Mouse (Mus musculus) MEL (cell line): Measurements from ENCODE around the gene Klrb1f. TPM values are rescaled to one million over a fixed set of nuclear protein-coding genes. Genes with fewer than 3 reads are reported as not detected.
"Not testable (repeated sequence)": the region's sequence is repeated elsewhere in the genome, so short reads cannot be mapped to it uniquely, and the experiment has no call there.

Source experiments
- DNase-seq: peaks from one replicate; pipeline ENCODE4 v3.0.0; 2011; ENCODE audit warnings: low read depth, low spot score
- H3K27ac ChIP-seq: 2 replicates; pipeline ENCODE4 v1.5.1; 2012; ENCODE audit warnings: low read depth, mild to moderate bottlenecking, control low read depth, low read length, moderate library complexity; ENCODE audit not compliant: control insufficient read depth
- H3K27me3 ChIP-seq, 2 experiments: fragments of 150-350 bp in 1 of 2; sonication (generic) in 1 of 2; 2 replicates each; pipeline ENCODE4 v1.6.1; 2012; ENCODE audit warnings: low read length in 2 of 2, mild to moderate bottlenecking in 2 of 2, improper control_type of control experiment in 1 of 2, moderate library complexity in 1 of 2; ENCODE audit not compliant: insufficient read depth in 2 of 2, control insufficient read depth in 1 of 2
- H3K36me3 ChIP-seq, 2 experiments: 2 replicates each; pipeline ENCODE4 v1.6.1; 2012 to 2014; ENCODE audit warnings: low read length in 2 of 2, improper control_type of control experiment in 1 of 2, inconsistent platforms in 1 of 2, mild to moderate bottlenecking in 1 of 2; ENCODE audit not compliant: insufficient read depth in 2 of 2, control insufficient read depth in 1 of 2
- H3K4me1 ChIP-seq, 2 experiments: fragments of 150-350 bp in 1 of 2; sonication (generic) in 1 of 2; 2 replicates each; pipeline ENCODE4 v1.6.1; 2012; ENCODE audit warnings: low read length in 2 of 2, improper control_type of control experiment in 1 of 2, mild to moderate bottlenecking in 1 of 2; ENCODE audit not compliant: insufficient read depth in 2 of 2, control insufficient read depth in 1 of 2
- H3K4me3 ChIP-seq, 2 experiments: fragments of 150-350 bp in 1 of 2; sonication (generic) in 1 of 2; 2 replicates each; pipeline ENCODE4 v1.5.1; 2012; ENCODE audit warnings: low read depth in 2 of 2, low read length in 2 of 2, mild to moderate bottlenecking in 2 of 2, moderate library complexity in 2 of 2, control low read depth in 1 of 2, improper control_type of control experiment in 1 of 2; ENCODE audit not compliant: control insufficient read depth in 1 of 2, insufficient read depth in 1 of 2
- H3K79me2 ChIP-seq: 2 replicates; pipeline ENCODE4 v1.6.1; 2012; ENCODE audit warnings: mild to moderate bottlenecking, low read length, moderate library complexity; ENCODE audit not compliant: control insufficient read depth, poor library complexity, insufficient read depth
- H3K9ac ChIP-seq: 2 replicates; pipeline ENCODE4 v1.6.1; 2012; ENCODE audit warnings: low read depth, mild to moderate bottlenecking, control low read depth, low read length, moderate library complexity; ENCODE audit not compliant: control insufficient read depth, poor library complexity, severe bottlenecking
- H3K9me3 ChIP-seq: fragments of 150-350 bp; sonication (generic); replicated peaks from 2 replicates; pipeline ENCODE4 v1.6.1; 2012; ENCODE audit warnings: mild to moderate bottlenecking, low read length, improper control_type of control experiment, moderate library complexity; ENCODE audit not compliant: insufficient read depth
- BHLHE40 ChIP-seq: IDR thresholded peaks from 2 replicates; pipeline ENCODE4 v1.6.1; 2012; ENCODE audit warnings: low read depth, mild to moderate bottlenecking, inconsistent platforms, low read length, improper control_type of control experiment, borderline replicate concordance
- CHD2 ChIP-seq: IDR thresholded peaks from 2 replicates; pipeline ENCODE4 v1.6.1; 2011; ENCODE audit warnings: low read length, improper control_type of control experiment
- CTCF ChIP-seq, 3 experiments: IDR thresholded peaks in 2 of 3; conservative IDR thresholded peaks in 1 of 3; 2 replicates each; pipeline ENCODE4 v1.5.1; 2011 to 2012; ENCODE audit warnings: low read length in 3 of 3, low read depth in 2 of 3, mild to moderate bottlenecking in 2 of 3, improper control_type of control experiment in 1 of 3, inconsistent platforms in 1 of 3, mixed read lengths in 1 of 3, moderate library complexity in 1 of 3; ENCODE audit not compliant: control insufficient read depth in 1 of 3, insufficient read depth in 1 of 3, poor library complexity in 1 of 3, severe bottlenecking in 1 of 3
- ELF1 ChIP-seq: IDR thresholded peaks from 2 replicates; pipeline ENCODE4 v1.6.1; 2014; ENCODE audit warnings: low read depth, mild to moderate bottlenecking, inconsistent platforms, low read length, improper control_type of control experiment, moderate library complexity
- EP300 ChIP-seq, 2 experiments: IDR thresholded peaks; 2 replicates each; pipeline ENCODE4 v1.6.1; 2011; ENCODE audit warnings: improper control_type of control experiment in 2 of 2, low read length in 2 of 2, low read depth in 1 of 2, mild to moderate bottlenecking in 1 of 2
- GABPA ChIP-seq: IDR thresholded peaks from 2 replicates; pipeline ENCODE4 v1.6.1; 2012; ENCODE audit warnings: low read depth, mild to moderate bottlenecking, inconsistent platforms, low read length, improper control_type of control experiment, moderate library complexity
- GATA1 ChIP-seq: IDR thresholded peaks from 2 replicates; pipeline ENCODE4 v1.6.1; 2011; ENCODE audit warnings: low read depth, low read length, improper control_type of control experiment
- HCFC1 ChIP-seq: IDR thresholded peaks from 2 replicates; pipeline ENCODE4 v1.6.1; 2012; ENCODE audit warnings: low read depth, mild to moderate bottlenecking, inconsistent platforms, low read length, improper control_type of control experiment, moderate library complexity
- JUND ChIP-seq: IDR thresholded peaks from 2 replicates; pipeline ENCODE4 v1.6.1; 2011; ENCODE audit warnings: low read depth, mild to moderate bottlenecking, improper control_type of control experiment, low read length
- MAFK ChIP-seq: IDR thresholded peaks from 2 replicates; pipeline ENCODE4 v1.6.1; 2011; ENCODE audit warnings: low read depth, mild to moderate bottlenecking, low read length, improper control_type of control experiment, borderline replicate concordance
- MAX ChIP-seq: IDR thresholded peaks from 2 replicates; pipeline ENCODE4 v1.6.1; 2011; ENCODE audit warnings: low read length, improper control_type of control experiment
- MXI1 ChIP-seq: IDR thresholded peaks from 2 replicates; pipeline ENCODE4 v1.6.1; 2011; ENCODE audit warnings: mild to moderate bottlenecking, low read depth, low read length, improper control_type of control experiment
- MYB ChIP-seq: IDR thresholded peaks from 2 replicates; pipeline ENCODE4 v1.6.1; 2011; ENCODE audit warnings: mild to moderate bottlenecking, low read depth, low read length, improper control_type of control experiment
- MYC ChIP-seq: IDR thresholded peaks from 2 replicates; pipeline ENCODE4 v1.6.1; 2011; ENCODE audit warnings: low read depth, mild to moderate bottlenecking, low read length, improper control_type of control experiment, moderate library complexity
- NRF1 ChIP-seq: IDR thresholded peaks from 2 replicates; pipeline ENCODE4 v1.6.1; 2014; ENCODE audit warnings: low read depth, mild to moderate bottlenecking, inconsistent platforms, low read length, improper control_type of control experiment, moderate library complexity; ENCODE audit not compliant: poor library complexity, insufficient read depth, severe bottlenecking
- POLR2A ChIP-seq, 2 experiments: IDR thresholded peaks; 2 replicates each; pipeline ENCODE4 v1.6.1; 2011 to 2012; ENCODE audit warnings: low read length in 2 of 2, mild to moderate bottlenecking in 2 of 2, control low read depth in 1 of 2, improper control_type of control experiment in 1 of 2, low read depth in 1 of 2, moderate library complexity in 1 of 2; ENCODE audit not compliant: control insufficient read depth in 1 of 2, insufficient read depth in 1 of 2, poor library complexity in 1 of 2
- POLR2AphosphoS5 ChIP-seq: IDR thresholded peaks from 2 replicates; pipeline ENCODE4 v1.6.1; 2012; ENCODE audit warnings: low read depth, borderline replicate concordance, mild to moderate bottlenecking, inconsistent platforms, low read length, moderate library complexity, mixed read lengths
- RCOR1 ChIP-seq: IDR thresholded peaks from 2 replicates; pipeline ENCODE4 v1.6.1; 2012; ENCODE audit warnings: low read depth, mild to moderate bottlenecking, inconsistent platforms, low read length, improper control_type of control experiment
- SMC3 ChIP-seq: IDR thresholded peaks from 2 replicates; pipeline ENCODE4 v1.6.1; 2011; ENCODE audit warnings: low read depth, low read length, improper control_type of control experiment
- TAL1 ChIP-seq: IDR thresholded peaks from 2 replicates; pipeline ENCODE4 v1.6.1; 2012; ENCODE audit warnings: mild to moderate bottlenecking, inconsistent platforms, low read length, moderate library complexity, mixed read lengths
- TCF12 ChIP-seq: IDR thresholded peaks from 2 replicates; pipeline ENCODE4 v1.6.1; 2014; ENCODE audit warnings: low read depth, mild to moderate bottlenecking, inconsistent platforms, low read length, improper control_type of control experiment, moderate library complexity
- UBTF ChIP-seq: IDR thresholded peaks from 2 replicates; pipeline ENCODE4 v1.6.1; 2012; ENCODE audit warnings: low read depth, mild to moderate bottlenecking, inconsistent platforms, low read length, improper control_type of control experiment, moderate library complexity, borderline replicate concordance; ENCODE audit not compliant: insufficient read depth
- USF1 ChIP-seq: IDR thresholded peaks from 2 replicates; pipeline ENCODE4 v1.6.1; 2014; ENCODE audit warnings: low read depth, mild to moderate bottlenecking, inconsistent platforms, low read length, improper control_type of control experiment, moderate library complexity
- ZC3H11A ChIP-seq: IDR thresholded peaks from 2 replicates; pipeline ENCODE4 v1.6.1; 2012; ENCODE audit warnings: low read depth, mild to moderate bottlenecking, inconsistent platforms, low read length, improper control_type of control experiment
- ZKSCAN1 ChIP-seq: IDR thresholded peaks from 2 replicates; pipeline ENCODE4 v1.6.1; 2012; ENCODE audit warnings: low read depth, mild to moderate bottlenecking, inconsistent platforms, low read length, improper control_type of control experiment, moderate library complexity
- ZMIZ1 ChIP-seq: IDR thresholded peaks from 2 replicates; pipeline ENCODE4 v1.6.1; 2012; ENCODE audit warnings: low read depth, mild to moderate bottlenecking, inconsistent platforms, low read length, improper control_type of control experiment, moderate library complexity
- ZNF384 ChIP-seq: IDR thresholded peaks from 2 replicates; pipeline ENCODE4 v1.6.1; 2012; ENCODE audit warnings: low read depth, mild to moderate bottlenecking, inconsistent platforms, low read length, improper control_type of control experiment
- polyA plus RNA-seq, 2 experiments: library from polyadenylated mRNA; stranded (reverse) in 1 of 2; unstranded in 1 of 2; fragments of >175 nt in 1 of 2; fragments of >200 nt in 1 of 2; gene quantifications; 2 replicates each; pipeline versions ENCODE4 v1.2.1 to v1.2.4; 2012; ENCODE audit warnings: low replicate concordance in 2 of 2, low read depth in 1 of 2; ENCODE audit not compliant: insufficient read length in 2 of 2, insufficient read depth in 1 of 2, missing spikeins in 1 of 2
- total RNA-seq: library from RNA; depleted of rRNA; stranded (reverse); fragments of 300-350 nt; gene quantifications from 2 replicates; pipeline ENCODE4 v1.2.3, GENCODE M21; 2012

Gene Klrb1f
- total and polyA plus RNA-seq, 3 experiments: 0.27 to 0.52 TPM; not detected in 1

- Histone ChIP-seq H3K4me1 (no peaks in the 10 kb centered on the region; a peak in 1 of 4 replicates), H3K27ac (no peak overlapping the region), H3K27me3 (no peaks in the 10 kb centered on the region), H3K4me3 (no peak overlapping the region), H3K9me3 (peaks cover 3% of the 10 kb centered on the region; the same call in 1 of the 2 replicates), H3K9ac (no peak overlapping the region), H3K79me2 (no peaks in the 10 kb centered on the region), H3K36me3 (no peaks in the 10 kb centered on the region)
- 0 out of 2 replicates have a peak, but pooled peaks have one; percentile 7 for TF ChIP-seq SMC3
- no peak for TF ChIP-seq MYB
- DNase-seq: no peak
Observed at GRCm38 (mm10) chr6:129088161-129088560, 42.5 kb downstream of the Klrb1f start.

- H3K27ac ChIP-seq, H3K4me3 ChIP-seq, H3K9ac ChIP-seq, H3K9me3 ChIP-seq, H3K4me1 ChIP-seq, H3K36me3 ChIP-seq, H3K27me3 ChIP-seq, H3K79me2 ChIP-seq: not testable (repeated sequence)
- peak; percentile 55 for DNase-seq
- peak in 1 of 2 experiments; percentile 18; a peak in 1 of 4 replicates for TF ChIP-seq EP300 (IDR thresholded peaks at IDR 0.05; ENCODE audit: low read depth in 1 of 2, low read length in 2 of 2)
Observed at GRCm38 (mm10) chr6:129088596-129088995, 42.9 kb downstream of the Klrb1f start.

- no peaks in the 10 kb centered on the region for H3K27me3 ChIP-seq
- no peak overlapping the region for H3K27ac ChIP-seq
- peak; percentile 60 for DNase-seq
- no peak overlapping the region for H3K4me3 ChIP-seq
- no peaks in the 10 kb centered on the region for H3K9me3 ChIP-seq
- no peaks in the 10 kb centered on the region for H3K79me2 ChIP-seq
- peaks cover 0 to 2% of the 10 kb centered on the region in 2 experiments; a peak in 2 of 4 replicates for H3K4me1 ChIP-seq
- no peaks in the 10 kb centered on the region; a peak in 2 of 4 replicates for H3K36me3 ChIP-seq
- no peak overlapping the region for H3K9ac ChIP-seq
- no peak for TF ChIP-seq TCF12
- TF ChIP-seq MYC: no peak
- no peak for TF ChIP-seq CHD2
- no peak for TF ChIP-seq MAFK
- TF ChIP-seq POLR2AphosphoS5: no peak
- TF ChIP-seq POLR2A (IDR thresholded peaks at IDR 0.05; ENCODE audit: control insufficient read depth in 1 of 2, insufficient read depth in 1 of 2, low read depth in 1 of 2, low read length in 2 of 2, poor library complexity in 1 of 2): no peak
- TF ChIP-seq BHLHE40: no peak
- TF ChIP-seq MYB: no peak
- peak; percentile 53 to 80 (median 69) for TF ChIP-seq CTCF (IDR thresholded peaks at IDR 0.05 in 2 of 3, conservative IDR thresholded peaks at IDR 0.05 in 1 of 3; ENCODE audit: control insufficient read depth in 1 of 3, insufficient read depth in 1 of 3, low read depth in 2 of 3, low read length in 3 of 3, poor library complexity in 1 of 3, severe bottlenecking in 1 of 3)
- TF ChIP-seq USF1: no peak
- no peak for TF ChIP-seq ZNF384
- peak; percentile 89 for TF ChIP-seq SMC3
- no peak for TF ChIP-seq UBTF
- TF ChIP-seq GABPA: no peak
- no peak for TF ChIP-seq GATA1
- TF ChIP-seq JUND: no peak
- TF ChIP-seq ZKSCAN1: no peak
- no peak for TF ChIP-seq MXI1
- TF ChIP-seq ZMIZ1: no peak
- no peak for TF ChIP-seq TAL1
- TF ChIP-seq HCFC1: no peak
- peak; percentile 78 for TF ChIP-seq ZC3H11A
- TF ChIP-seq NRF1: no peak
- TF ChIP-seq RCOR1: no peak
- no peak for TF ChIP-seq MAX
- TF ChIP-seq ELF1: no peak
Observed at GRCm38 (mm10) chr6:129095166-129095565, 49.5 kb downstream of the Klrb1f start.
